ENCODE assay signal across 24 mouse cellular contexts in the genomic region with DNA sequence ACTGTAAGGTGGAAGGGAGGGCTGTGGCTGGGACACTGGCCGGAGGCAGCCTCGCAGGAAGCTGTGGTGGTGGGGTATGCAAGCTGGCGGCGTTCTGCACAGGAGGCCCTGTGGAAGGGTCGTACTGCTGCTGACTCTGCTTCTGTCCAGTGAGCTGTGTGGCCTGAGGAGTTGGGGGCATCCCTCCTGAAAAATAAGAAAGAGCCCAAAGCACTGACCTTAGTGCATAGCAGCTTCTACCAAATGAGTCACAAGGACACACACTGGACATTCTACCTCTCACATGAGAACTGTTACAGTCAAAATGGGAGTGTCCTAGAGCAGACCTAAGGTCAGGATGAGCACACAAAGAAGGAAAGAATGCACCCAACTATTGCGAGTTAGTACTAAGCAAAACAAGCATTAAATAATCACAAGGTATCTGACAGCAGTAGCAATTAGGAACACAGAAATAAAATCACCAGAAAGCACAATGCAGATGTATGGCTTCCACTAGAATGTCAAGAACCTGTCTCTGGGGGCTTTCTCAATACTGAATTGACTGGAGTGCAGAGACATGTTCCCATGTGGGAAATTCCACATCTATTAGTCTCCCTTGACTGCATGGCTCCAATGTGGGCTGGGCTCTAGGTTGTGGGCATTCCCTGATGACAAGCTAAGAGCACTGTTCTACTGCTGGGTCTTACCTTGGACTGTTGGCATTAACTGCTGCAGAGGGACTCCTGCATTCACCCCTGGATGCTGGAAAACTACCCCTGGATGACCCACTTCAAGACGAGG.
"Had no signal": no experiment of that assay in that cellular context is flagged by ENCODE, and none has a peak within 500 bp of the region (broad histone marks: within the 10 kb centered on the region; RNA-seq: fewer than 3 reads in every experiment).

No protein-coding gene starts in this region.

- H3K4me3 ChIP-seq: kidney, embryonic 15.5 days; left cerebral cortex, adult 2 months; limb, embryonic 12.5 days; limb, embryonic 15.5 days; midbrain, embryonic 12.5 days; midbrain, embryonic 15.5 days; myocyte; neural tube, embryonic 13.5 days had no signal

- H3K27ac ChIP-seq: kidney, embryonic 15.5 days; left cerebral cortex, adult 2 months; limb, embryonic 12.5 days; limb, embryonic 15.5 days; liver, embryonic 14.5 days; macrophage; midbrain, embryonic 12.5 days; midbrain, embryonic 15.5 days; neural tube, embryonic 13.5 days; stomach, postnatal 0 days had no signal

- DNase-seq: kidney, postnatal 10 days; kidney, postnatal 36 days; layer of hippocampus, postnatal 36 days; left cerebral cortex, postnatal 4 days; liver, postnatal 0 days; lung, embryonic 14.5 days; retina, postnatal 1 day; right cerebral cortex, postnatal 4 days; thymus, adult 2 months; thymus, postnatal 14 days; thymus, postnatal 4 days had no signal

- H3K9me3 ChIP-seq: kidney, embryonic 15.5 days; limb, embryonic 12.5 days; limb, embryonic 15.5 days; midbrain, embryonic 12.5 days; midbrain, embryonic 15.5 days; neural tube, embryonic 13.5 days had no signal

- H3K9ac ChIP-seq: kidney, embryonic 15.5 days; limb, embryonic 12.5 days; limb, embryonic 15.5 days; liver, embryonic 14.5 days; liver, postnatal 0 days; lung, embryonic 14.5 days; midbrain, embryonic 12.5 days; midbrain, embryonic 15.5 days; neural tube, embryonic 13.5 days had no signal

- H3K4me1 ChIP-seq: kidney, embryonic 15.5 days; limb, embryonic 12.5 days; limb, embryonic 15.5 days; midbrain, embryonic 12.5 days; midbrain, embryonic 15.5 days; neural tube, embryonic 13.5 days had no signal

- H3K27me3 ChIP-seq: kidney, embryonic 15.5 days; limb, embryonic 12.5 days; limb, embryonic 15.5 days; midbrain, embryonic 12.5 days; midbrain, embryonic 15.5 days; neural tube, embryonic 13.5 days had no signal

- ATAC-seq: liver, postnatal 0 days; lung, postnatal 0 days; midbrain, embryonic 15.5 days had no signal

- H3K4me2 ChIP-seq: kidney, embryonic 15.5 days; limb, embryonic 12.5 days; limb, embryonic 15.5 days; liver, embryonic 11.5 days; lung, embryonic 14.5 days; midbrain, embryonic 12.5 days; midbrain, embryonic 15.5 days; neural tube, embryonic 13.5 days had no signal
